Mouse (Mus musculus) heart, postnatal 0 days (tissue): ENCODE data around the gene Dgkd.

ENCODE experiments used
- CTCF ChIP-seq: IDR thresholded peaks from 2 replicates; pipeline ENCODE4 v1.5.1; 2016; ENCODE audit warnings: antibody characterized with exemption, control low read depth, low read depth
- EP300 ChIP-seq: IDR thresholded peaks from 2 replicates; pipeline ENCODE4 v1.6.1; 2016; ENCODE audit warnings: antibody characterized with exemption, low read depth

- TF ChIP-seq CTCF: no peak
- TF ChIP-seq EP300: no peak
These were observed 67.0 kb downstream of the Dgkd start for GRCm38 (mm10) chr1:87920056-87920614.
